Mouse (Mus musculus) CH12.LX (cell line): Measurements from ENCODE around the gene Sh3bgrl2. TPM values are rescaled to one million over a fixed set of nuclear protein-coding genes. Genes with fewer than 3 reads are reported as not detected.

ENCODE experiments used
- DNase-seq: peaks from one replicate; pipeline ENCODE4 v3.0.0-alpha.2; 2013; ENCODE audit errors: extremely low read depth
- H3K27ac ChIP-seq: 2 replicates; pipeline ENCODE4 v1.5.1; 2012; ENCODE audit warnings: low read depth, mild to moderate bottlenecking, control low read depth, moderate library complexity; ENCODE audit not compliant: insufficient read depth
- H3K27me3 ChIP-seq: replicated peaks from 2 replicates; pipeline ENCODE3; 2012; ENCODE audit warnings: inconsistent platforms
- H3K36me3 ChIP-seq, 2 experiments: replicated peaks in 1 of 2; 2 replicates each; pipeline versions ENCODE3 to v1.6.1; 2012; ENCODE audit warnings: inconsistent platforms in 1 of 2, low read length in 1 of 2, mild to moderate bottlenecking in 1 of 2, mixed read lengths in 1 of 2, moderate library complexity in 1 of 2; ENCODE audit not compliant: control insufficient read depth in 1 of 2, insufficient read depth in 1 of 2
- H3K4me1 ChIP-seq, 2 experiments: 2 replicates each; pipeline ENCODE4 v1.6.1; 2012; ENCODE audit warnings: inconsistent platforms in 1 of 2, moderate library complexity in 1 of 2; ENCODE audit not compliant: insufficient read depth in 2 of 2, control insufficient read depth in 1 of 2
- H3K4me2 ChIP-seq: 2 replicates; pipeline ENCODE4 v1.6.1; 2012; ENCODE audit warnings: low read depth, mild to moderate bottlenecking, control low read depth; ENCODE audit not compliant: poor library complexity, insufficient read depth, severe bottlenecking
- H3K4me3 ChIP-seq, 3 experiments: fragments of 150-350 bp in 1 of 3; sonication (generic) in 1 of 3; replicated peaks in 1 of 3; 2 replicates each; pipeline versions ENCODE3 to v1.5.1; 2011 to 2012; ENCODE audit warnings: low read depth in 2 of 3, low read length in 2 of 3, mild to moderate bottlenecking in 2 of 3, moderate library complexity in 2 of 3, control low read depth in 1 of 3, improper control_type of control experiment in 1 of 3, inconsistent platforms in 1 of 3, mixed read lengths in 1 of 3; ENCODE audit not compliant: poor library complexity in 1 of 3
- H3K79me2 ChIP-seq: replicated peaks from 2 replicates; pipeline ENCODE4 v1.6.1; 2012; ENCODE audit warnings: mild to moderate bottlenecking, moderate library complexity; ENCODE audit not compliant: control insufficient read depth, poor library complexity, insufficient read depth, severe bottlenecking; ENCODE audit errors: extremely low read depth
- H3K9ac ChIP-seq: 2 replicates; pipeline ENCODE4 v1.6.1; 2012; ENCODE audit warnings: low read depth, mild to moderate bottlenecking, control low read depth, moderate library complexity; ENCODE audit not compliant: insufficient read depth
- H3K9me3 ChIP-seq: replicated peaks from 2 replicates; pipeline ENCODE3; 2012; ENCODE audit warnings: low read length, inconsistent platforms, mixed read lengths
- BHLHE40 ChIP-seq: IDR thresholded peaks from 2 replicates; pipeline ENCODE4 v1.6.1; 2011; ENCODE audit warnings: mild to moderate bottlenecking, low read depth, low read length, improper control_type of control experiment
- CHD1 ChIP-seq: IDR thresholded peaks from 2 replicates; pipeline ENCODE4 v1.6.1; 2012; ENCODE audit warnings: low read depth, low read length, improper control_type of control experiment, inconsistent platforms
- CHD2 ChIP-seq: IDR thresholded peaks from 2 replicates; pipeline ENCODE4 v1.6.1; 2011; ENCODE audit warnings: low read length, improper control_type of control experiment
- CTCF ChIP-seq, 2 experiments: IDR thresholded peaks in 1 of 2; conservative IDR thresholded peaks in 1 of 2; 2 replicates each; pipeline ENCODE4 v1.5.1; 2011 to 2012; ENCODE audit warnings: low read depth in 2 of 2, low read length in 2 of 2, improper control_type of control experiment in 1 of 2, inconsistent platforms in 1 of 2, mild to moderate bottlenecking in 1 of 2, moderate library complexity in 1 of 2
- EP300 ChIP-seq: IDR thresholded peaks from 2 replicates; pipeline ENCODE4 v1.6.1; 2011; ENCODE audit warnings: low read length, improper control_type of control experiment
- GABPA ChIP-seq: IDR thresholded peaks from 2 replicates; pipeline ENCODE4 v1.6.1; 2012; ENCODE audit warnings: low read depth, low read length, improper control_type of control experiment, inconsistent platforms; ENCODE audit not compliant: insufficient replicate concordance
- HCFC1 ChIP-seq: IDR thresholded peaks from 2 replicates; pipeline ENCODE4 v1.6.1; 2012; ENCODE audit warnings: low read depth, mild to moderate bottlenecking, inconsistent platforms, low read length, improper control_type of control experiment
- IRF4 ChIP-seq: IDR thresholded peaks from 2 replicates; pipeline ENCODE4 v1.6.1; 2014; ENCODE audit warnings: low read depth, mild to moderate bottlenecking, inconsistent platforms, low read length, improper control_type of control experiment
- JUND ChIP-seq: conservative IDR thresholded peaks from 2 replicates; pipeline ENCODE4 v1.6.1; 2011; ENCODE audit warnings: low read depth, low read length, improper control_type of control experiment
- KAT2A ChIP-seq: IDR thresholded peaks from 2 replicates; pipeline ENCODE4 v1.6.1; 2012; ENCODE audit warnings: low read length, improper control_type of control experiment, inconsistent platforms; ENCODE audit not compliant: insufficient replicate concordance
- MAX ChIP-seq: IDR thresholded peaks from 2 replicates; pipeline ENCODE4 v1.6.1; 2011; ENCODE audit warnings: low read length, improper control_type of control experiment
- MYC ChIP-seq: IDR thresholded peaks from 2 replicates; pipeline ENCODE4 v1.6.1; 2011; ENCODE audit warnings: low read depth, mild to moderate bottlenecking, improper control_type of control experiment, low read length
- NRF1 ChIP-seq: IDR thresholded peaks from 2 replicates; pipeline ENCODE4 v1.6.1; 2014; ENCODE audit warnings: low read depth, mild to moderate bottlenecking, inconsistent platforms, low read length, improper control_type of control experiment, moderate library complexity
- PAX5 ChIP-seq: IDR thresholded peaks from 2 replicates; pipeline ENCODE4 v1.6.1; 2012; ENCODE audit warnings: low read length, inconsistent platforms, mixed read lengths
- POLR2AphosphoS2 ChIP-seq: IDR thresholded peaks from 2 replicates; pipeline ENCODE4 v1.6.1; 2011; ENCODE audit warnings: low read depth, low read length, improper control_type of control experiment
- RAD21 ChIP-seq: IDR thresholded peaks from 2 replicates; pipeline ENCODE4 v1.6.1; 2011; ENCODE audit warnings: low read depth, mild to moderate bottlenecking, low read length, improper control_type of control experiment, moderate library complexity
- SMC3 ChIP-seq: IDR thresholded peaks from 2 replicates; pipeline ENCODE4 v1.6.1; 2011; ENCODE audit warnings: low read depth, low read length, improper control_type of control experiment
- UBTF ChIP-seq: IDR thresholded peaks from 2 replicates; pipeline ENCODE4 v1.6.1; 2012; ENCODE audit warnings: low read depth, mild to moderate bottlenecking, inconsistent platforms, low read length, improper control_type of control experiment, moderate library complexity
- USF2 ChIP-seq: conservative IDR thresholded peaks from 2 replicates; pipeline ENCODE4 v1.6.1; 2011; ENCODE audit warnings: low read depth, low read length, improper control_type of control experiment
- ZKSCAN1 ChIP-seq: IDR thresholded peaks from 2 replicates; pipeline ENCODE4 v1.6.1; 2012; ENCODE audit warnings: low read depth, inconsistent platforms, low read length, improper control_type of control experiment, borderline replicate concordance
- ZNF384 ChIP-seq: IDR thresholded peaks from 2 replicates; pipeline ENCODE4 v1.6.1; 2012; ENCODE audit warnings: low read depth, low read length, improper control_type of control experiment, inconsistent platforms
- dilution Hi-C: fragments of 300-500 bp; cut with MboI; formaldehyde crosslinking; loops from 2 replicates; pipeline ENCODE4 v1.14.3; 2020; ENCODE audit warnings: low sequenced_read_pairs; ENCODE audit not compliant: extremely low pct_unique_long_range_greater_than_20kb, extremely low pct_ligation_motif_present
- in situ Hi-C: fragments of 300-500 bp; cut with MboI; formaldehyde crosslinking; loops from 3 replicates; pipeline ENCODE4 v1.14.3; 2019; ENCODE audit warnings: low sequenced_read_pairs, low pct_ligation_motif_present, low pct_unique_long_range_greater_than_20kb, mixed read lengths
- polyA plus RNA-seq: library from polyadenylated mRNA; unstranded; fragments of >175 nt; gene quantifications from 2 replicates; pipeline ENCODE4 v1.2.1, GENCODE M21; 2012; ENCODE audit warnings: low read depth; ENCODE audit not compliant: insufficient read length
- total RNA-seq, 2 experiments: library from RNA; depleted of rRNA; stranded (reverse); fragments of 300-350 nt in 1 of 2; fragments of >200 nt in 1 of 2; gene quantifications; 2 replicates each; pipeline ENCODE4 v1.2.3; 2012 to 2014

Gene Sh3bgrl2
- total and polyA plus RNA-seq, 3 experiments: 0.04 to 0.27 (median 0.11) TPM

GRCm38 (mm10) chr9:83631920-83632319, 83.8 kb downstream of the Sh3bgrl2 start:
- H3K27me3 ChIP-seq: no peaks in the 10 kb centered on the region
- no peaks in the 10 kb centered on the region for H3K9me3 ChIP-seq
- H3K36me3 ChIP-seq: no peaks in the 10 kb centered on the region
- no peaks in the 10 kb centered on the region for H3K79me2 ChIP-seq
- H3K4me2 ChIP-seq: no peak overlapping the region
- peaks cover 4 to 7% of the 10 kb centered on the region in 2 experiments; a peak in 3 of 4 replicates for H3K4me1 ChIP-seq
- no peak overlapping the region for H3K4me3 ChIP-seq
- H3K27ac ChIP-seq: no peak overlapping the region
- TF ChIP-seq IRF4 (no peak), KAT2A (no peak), SMC3 (no peak), JUND (no peak), MYC (no peak), USF2 (no peak), CHD1 (no peak), CTCF (conservative IDR thresholded peaks at IDR 0.05 in 1 of 2, IDR thresholded peaks at IDR 0.05 in 1 of 2; ENCODE audit: low read depth in 2 of 2, low read length in 2 of 2) (no peak), BHLHE40 (no peak), UBTF (no peak)
- H3K9ac ChIP-seq: no peak overlapping the region
- in situ Hi-C loops (no loop called here), dilution Hi-C loops (no loop called here)
- DNase-seq: no peak

- Histone ChIP-seq H3K27ac (no peak overlapping the region), H3K4me1 (peaks cover 2 to 7% of the 10 kb centered on the region in 2 experiments; a peak in 3 of 4 replicates), H3K79me2 (no peaks in the 10 kb centered on the region), H3K27me3 (no peaks in the 10 kb centered on the region), H3K4me3 (no peak overlapping the region), H3K9ac (no peak overlapping the region), H3K36me3 (no peaks in the 10 kb centered on the region), H3K4me2 (no peak overlapping the region), H3K9me3 (no peaks in the 10 kb centered on the region)
- DNase-seq: no peak
- in situ Hi-C loops: no loop called here
- TF ChIP-seq GABPA (no peak), CHD2 (no peak), MAX (no peak), NRF1 (no peak), UBTF (no peak), POLR2AphosphoS2 (no peak), KAT2A (no peak), IRF4 (no peak), HCFC1 (no peak), PAX5 (no peak), CHD1 (no peak), JUND (no peak), ZNF384 (no peak), EP300 (no peak), USF2 (no peak), MYC (no peak), ZKSCAN1 (no peak), RAD21 (no peak), SMC3 (no peak)
- dilution Hi-C loops: no loop called here
These were observed 86.6 kb downstream of the Sh3bgrl2 start for GRCm38 (mm10) chr9:83634703-83635102.
